Comparison of ENCODE assay signal across 12 mouse cellular contexts in genomic region chr8:79384276-79385271, GRCm38 (mm10). TPM values are rescaled to one million over a fixed set of nuclear protein-coding genes. Genes with fewer than 3 reads are reported as not detected.
DNase-seq lines count a peak whose midpoint lies in the region; ATAC-seq and TF ChIP-seq lines count a peak whose summit lies in the region.
"Had no signal": no experiment of that assay in that cellular context is flagged by ENCODE, and none has a peak within 500 bp of the region (broad histone marks: within the 10 kb centered on the region; RNA-seq: fewer than 3 reads in every experiment).

No protein-coding gene starts in this region.

- H3K36me3 ChIP-seq in forebrain, embryonic 14.5 days (ENCODE audit: control insufficient read depth, insufficient read depth, low read length): 0 out of 2 replicates have a peak, but pooled peaks cover 6% of the 10 kb centered on the region
- H3K36me3 ChIP-seq in forebrain, embryonic 16.5 days (ENCODE audit: control insufficient read depth, insufficient read depth): peaks cover 4% of the 10 kb centered on the region; the same call in 1 of the 2 replicates
- H3K36me3 ChIP-seq in stomach, embryonic 14.5 days (ENCODE audit: control insufficient read depth, insufficient read depth, low read length): no peaks in the 10 kb centered on the region; the same call in 1 of the 2 replicates
- H3K36me3 ChIP-seq in stomach, postnatal 0 days (ENCODE audit: control insufficient read depth, insufficient read depth, low read length): peaks cover 2% of the 10 kb centered on the region; the same call in 1 of the 2 replicates
- peaks cover 4% of the 10 kb centered on the region; the same call in 1 of the 2 replicates for H3K36me3 ChIP-seq in liver, embryonic 12.5 days

- H3K4me2 ChIP-seq in forebrain, embryonic 14.5 days (ENCODE audit: low read length): peak overlapping the region; percentile 0; the same call in 1 of the 2 replicates
- no peak overlapping the region for H3K4me2 ChIP-seq in forebrain, embryonic 16.5 days (ENCODE audit: low read length)
- H3K4me2 ChIP-seq in stomach, embryonic 14.5 days (replicated peaks; ENCODE audit: low read depth, low read length): peak overlapping the region; percentile 1; the same call in 1 of the 2 replicates
- no peak overlapping the region for H3K4me2 ChIP-seq in stomach, postnatal 0 days (replicated peaks; ENCODE audit: low read depth)
- H3K4me2 ChIP-seq in liver, embryonic 12.5 days: peak overlapping the region; percentile 43

- no peak for TF ChIP-seq EP300 in stomach, postnatal 0 days (optimal IDR thresholded peaks at IDR 0.05)

- 22% methylated on average over 25 of the region's 25 CpGs for WGBS in forebrain, embryonic 14.5 days
- WGBS in forebrain, embryonic 16.5 days: 24% methylated on average over 25 of the region's 25 CpGs
- WGBS in stomach, embryonic 14.5 days: 28% methylated on average over 25 of the region's 25 CpGs
- 50% methylated on average over 25 of the region's 25 CpGs for WGBS in stomach, postnatal 0 days
- WGBS in liver, embryonic 12.5 days (ENCODE audit: insufficient replicate concordance): 23% methylated on average over 25 of the region's 25 CpGs

- no peak overlapping the region for H3K4me3 ChIP-seq in forebrain, embryonic 14.5 days (ENCODE audit: low read depth, low read length)
- no peak overlapping the region for H3K4me3 ChIP-seq in forebrain, embryonic 16.5 days (replicated peaks; ENCODE audit: low read length)
- H3K4me3 ChIP-seq in stomach, embryonic 14.5 days (ENCODE audit: low read depth, low read length): no peak overlapping the region
- H3K4me3 ChIP-seq in stomach, postnatal 0 days (ENCODE audit: low read depth, low read length): no peak overlapping the region
- no peak overlapping the region; the same call in 1 of the 2 replicates for H3K4me3 ChIP-seq in liver, embryonic 12.5 days
- H3K4me3 ChIP-seq: megakaryocyte, embryonic 14.5 days had no signal

- DNase-seq in forebrain, embryonic 14.5 days (ENCODE audit: low spot score): no peak
- no peak for DNase-seq in stomach, postnatal 0 days (ENCODE audit: low spot score)
- no peak for DNase-seq in adrenal gland, postnatal 10 days
- DNase-seq in adipocyte (ENCODE audit: low spot score): no peak
- DNase-seq in urinary bladder, postnatal 25 days (ENCODE audit: low spot score): no peak
- DNase-seq: B cell, adult 2 months; kidney, postnatal 10 days; spleen, adult 18-20 months had no signal

- H3K9ac ChIP-seq in forebrain, embryonic 14.5 days (ENCODE audit: low read length): no peak overlapping the region; the same call in 1 of the 2 replicates
- H3K9ac ChIP-seq in forebrain, embryonic 16.5 days (replicated peaks; ENCODE audit: low read depth, low read length): no peak overlapping the region
- no peak overlapping the region for H3K9ac ChIP-seq in stomach, embryonic 14.5 days (replicated peaks; ENCODE audit: low read depth, low read length)
- no peak overlapping the region for H3K9ac ChIP-seq in stomach, postnatal 0 days (ENCODE audit: low read length)
- no peak overlapping the region for H3K9ac ChIP-seq in liver, embryonic 12.5 days

- H3K27ac ChIP-seq in forebrain, embryonic 14.5 days (ENCODE audit: low read depth, low read length): no peak overlapping the region
- H3K27ac ChIP-seq in forebrain, embryonic 16.5 days (ENCODE audit: low read length): no peak overlapping the region
- no peak overlapping the region for H3K27ac ChIP-seq in stomach, embryonic 14.5 days (ENCODE audit: low read length)
- H3K27ac ChIP-seq in stomach, postnatal 0 days (replicated peaks): no peak overlapping the region
- H3K27ac ChIP-seq in liver, embryonic 12.5 days: no peak overlapping the region

- ATAC-seq in forebrain, embryonic 14.5 days: no peak
- ATAC-seq in forebrain, embryonic 16.5 days: no peak
- ATAC-seq in stomach, embryonic 14.5 days (ENCODE audit: insufficient number of reproducible peaks, insufficient read depth, low FRiP score, low read depth): no peak
- ATAC-seq in stomach, postnatal 0 days (ENCODE audit: low FRiP score, low TSS enrichment): no peak
- no peak for ATAC-seq in liver, embryonic 12.5 days

- H3K4me1 ChIP-seq in forebrain, embryonic 14.5 days (ENCODE audit: control insufficient read depth, insufficient read depth, low read length): peaks cover 24% of the 10 kb centered on the region
- peaks cover 41% of the 10 kb centered on the region for H3K4me1 ChIP-seq in forebrain, embryonic 16.5 days (replicated peaks; ENCODE audit: control insufficient read depth, insufficient read depth, low read length)
- H3K4me1 ChIP-seq in stomach, embryonic 14.5 days (ENCODE audit: control insufficient read depth, insufficient read depth, low read length): peaks cover 20% of the 10 kb centered on the region
- H3K4me1 ChIP-seq in stomach, postnatal 0 days (replicated peaks; ENCODE audit: control insufficient read depth, insufficient read depth): peaks cover 3% of the 10 kb centered on the region; the same call in 1 of the 2 replicates
- H3K4me1 ChIP-seq in liver, embryonic 12.5 days: peaks cover 37% of the 10 kb centered on the region

- no peak for TF ChIP-seq CTCF in stomach, postnatal 0 days (IDR thresholded peaks at IDR 0.05; ENCODE audit: low read depth)

- no peaks in the 10 kb centered on the region for H3K9me3 ChIP-seq in forebrain, embryonic 14.5 days (replicated peaks; ENCODE audit: control insufficient read depth, low read length)
- H3K9me3 ChIP-seq in forebrain, embryonic 16.5 days (ENCODE audit: control insufficient read depth, low read length): no peaks in the 10 kb centered on the region
- no peaks in the 10 kb centered on the region for H3K9me3 ChIP-seq in stomach, embryonic 14.5 days (ENCODE audit: control insufficient read depth, low read depth, low read length)
- no peaks in the 10 kb centered on the region for H3K9me3 ChIP-seq in stomach, postnatal 0 days (ENCODE audit: control insufficient read depth, low read length)
- no peaks in the 10 kb centered on the region for H3K9me3 ChIP-seq in liver, embryonic 12.5 days (replicated peaks)

- H3K27me3 ChIP-seq in forebrain, embryonic 14.5 days (replicated peaks; ENCODE audit: control insufficient read depth, insufficient read depth, low read length): no peaks in the 10 kb centered on the region
- H3K27me3 ChIP-seq in forebrain, embryonic 16.5 days (replicated peaks; ENCODE audit: control insufficient read depth, insufficient read depth, low read length): no peaks in the 10 kb centered on the region
- H3K27me3 ChIP-seq in stomach, embryonic 14.5 days (ENCODE audit: control insufficient read depth, insufficient read depth, low read length): no peaks in the 10 kb centered on the region
- H3K27me3 ChIP-seq in stomach, postnatal 0 days (ENCODE audit: control insufficient read depth, insufficient read depth, low read length): no peaks in the 10 kb centered on the region
- peaks cover 28% of the 10 kb centered on the region for H3K27me3 ChIP-seq in liver, embryonic 12.5 days (replicated peaks)

RNA-seq across cellular contexts. Expression of gene Smad1, which starts 14.7 kb away (rescaled TPM):
- polyA plus RNA-seq in forebrain, embryonic 14.5 days (2014; fragmentation: Nextera tagmentation; extraction: Ambion mirVana): 64.2 and 66.5 TPM in 2 replicates
- polyA plus RNA-seq in forebrain, embryonic 16.5 days (2015; fragmentation: Nextera tagmentation; extraction: Ambion mirVana): 65.6 and 65.8 TPM in 2 replicates
- 50.5 and 54.8 TPM in 2 replicates for polyA plus RNA-seq in stomach, embryonic 14.5 days (2014; fragmentation: Nextera tagmentation; extraction: Ambion mirVana)
- 25.9 and 31.5 TPM in 2 replicates for polyA plus RNA-seq in stomach, postnatal 0 days (2015; fragmentation: Nextera tagmentation; extraction: Ambion mirVana)
- 9.5 and 9.6 TPM in 2 replicates for polyA plus RNA-seq in liver, embryonic 12.5 days (2016; fragmentation: Nextera tagmentation; extraction: Ambion mirVana)
- total RNA-seq in adrenal gland, postnatal 10 days (2021): 10 to 100 TPM; 34.9 to 36.8 TPM

Comparison
In these comparisons a context has a peak if more than half of its experiments do, and no peak if none do; other contexts are left out.
1. H3K4me2 ChIP-seq: peak in forebrain, embryonic 14.5 days (single experiment), stomach, embryonic 14.5 days (single experiment) and liver, embryonic 12.5 days (single experiment); none in forebrain, embryonic 16.5 days (single experiment) and stomach, postnatal 0 days (single experiment).